Mouse (Mus musculus) kidney, adult 2 months (tissue): ENCODE data around the gene Hoxd13.

ENCODE experiments used
- CTCF ChIP-seq: fragments of 200-500 bp; conservative IDR thresholded peaks from 2 replicates; pipeline ENCODE4 v1.5.1; 2011; ENCODE audit warnings: low read depth, mild to moderate bottlenecking, control low read depth, low read length, moderate library complexity, mixed read lengths; ENCODE audit not compliant: insufficient read depth, insufficient read length
- POLR2A ChIP-seq: fragments of 200-500 bp; IDR thresholded peaks from one replicate; pipeline ENCODE4 v1.6.1; 2011; ENCODE audit warnings: low read depth, low read length, control low read depth

- TF ChIP-seq POLR2A (no peak), CTCF (no peak)
These were observed 34.7 kb downstream of the Hoxd13 start for GRCm38 (mm10) chr2:74702820-74703219.
